Mouse (Mus musculus) left cerebral cortex, adult 11 months (tissue): ENCODE results near the gene Rpl9-ps6.

Source experiments
- DNase-seq: peaks from one replicate; pipeline ENCODE4 v3.0.0; 2022; ENCODE audit warnings: low spot score

Gene Rpl9-ps6

DNA sequence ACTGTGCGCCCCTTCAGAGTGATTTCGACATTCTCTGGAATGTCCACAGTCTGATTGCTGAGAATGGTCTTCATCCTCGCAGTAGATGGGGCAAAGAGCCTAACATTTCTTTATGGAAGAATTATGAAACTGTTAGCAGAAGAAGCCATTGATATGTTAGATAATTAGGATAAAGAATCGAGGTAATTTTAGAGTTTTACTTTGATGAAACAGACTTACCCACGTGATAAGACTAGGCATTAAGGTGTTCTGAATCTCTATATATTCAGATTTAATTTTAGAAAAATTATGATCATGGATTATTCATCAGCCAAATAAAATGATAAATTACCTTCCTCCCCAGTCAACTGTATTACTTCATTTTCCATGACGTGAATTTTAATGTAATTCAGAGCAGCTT, at the start of gene Rpl9-ps6:
Gene Rpl9-ps6, minus strand, starts transcription at position 101 of the 400 bp plus-strand sequence.
- no peak for DNase-seq

- no peak for DNase-seq
These were observed 46.1 kb upstream of the Rpl9-ps6 start for GRCm38 (mm10) chr19:32512518-32512917.

DNA sequence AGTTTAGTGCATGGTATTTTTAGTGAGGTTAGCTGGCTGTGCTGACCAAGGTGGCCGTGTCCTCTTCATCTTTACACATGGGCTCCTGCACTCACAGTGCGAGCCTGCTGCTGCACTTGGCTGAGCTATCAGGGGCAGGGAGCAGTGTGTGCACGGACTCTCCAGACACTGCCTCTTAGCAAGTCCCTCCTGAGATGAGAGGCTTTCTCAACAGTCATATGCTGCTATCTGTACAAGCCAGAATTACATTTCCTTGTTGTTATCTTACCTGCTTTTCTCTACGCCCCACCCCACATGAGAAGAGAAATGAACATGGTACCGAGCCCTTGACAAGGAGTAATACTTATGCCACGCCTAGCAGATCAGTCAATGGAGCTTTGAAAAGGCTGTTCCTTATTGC, 44.6 kb upstream of the Rpl9-ps6 start:
- DNase-seq: no peak

DNA sequence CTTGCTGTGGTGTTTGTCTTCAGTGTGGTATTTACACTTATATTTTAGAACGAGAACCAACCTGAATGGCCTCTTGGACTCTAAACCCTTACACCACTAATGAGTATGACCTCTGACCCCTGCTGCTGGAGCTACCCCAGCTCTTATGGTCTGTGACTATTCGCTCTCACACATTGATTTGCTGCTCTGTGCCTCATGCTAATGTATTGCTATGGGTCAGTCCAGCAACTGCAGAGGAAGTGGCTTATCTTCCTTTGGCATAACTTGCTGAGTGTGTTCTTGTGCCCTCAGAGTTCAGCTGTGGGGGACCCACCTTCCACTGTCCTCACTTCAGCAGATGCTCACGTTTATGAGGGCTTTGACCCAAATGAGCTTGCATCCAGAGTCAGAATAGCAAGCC, 43.9 kb upstream of the Rpl9-ps6 start:
- DNase-seq: no peak

GRCm38 (mm10) chr19:32507526-32507925, 41.1 kb upstream of the Rpl9-ps6 start:
- no peak for DNase-seq

DNA sequence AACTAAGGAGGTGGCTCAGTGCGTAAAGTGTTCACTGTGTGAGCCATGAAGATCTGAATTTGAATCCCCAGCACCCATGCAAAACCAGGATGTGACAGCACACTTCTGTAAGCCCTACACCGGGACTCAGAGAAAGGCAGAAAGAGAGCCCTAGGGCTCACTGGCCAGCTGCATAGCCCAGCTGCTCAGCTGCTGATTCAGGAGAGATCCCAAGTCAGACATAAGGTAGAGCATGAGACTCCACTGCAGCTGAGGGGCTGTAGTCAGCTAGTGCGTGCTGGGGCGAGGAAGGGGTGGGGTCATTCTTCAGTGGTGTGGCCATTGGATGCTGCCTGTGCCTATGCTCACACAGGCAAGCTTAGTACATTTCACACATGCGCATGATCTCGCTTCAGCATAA, 40.7 kb upstream of the Rpl9-ps6 start:
- DNase-seq: no peak

DNA sequence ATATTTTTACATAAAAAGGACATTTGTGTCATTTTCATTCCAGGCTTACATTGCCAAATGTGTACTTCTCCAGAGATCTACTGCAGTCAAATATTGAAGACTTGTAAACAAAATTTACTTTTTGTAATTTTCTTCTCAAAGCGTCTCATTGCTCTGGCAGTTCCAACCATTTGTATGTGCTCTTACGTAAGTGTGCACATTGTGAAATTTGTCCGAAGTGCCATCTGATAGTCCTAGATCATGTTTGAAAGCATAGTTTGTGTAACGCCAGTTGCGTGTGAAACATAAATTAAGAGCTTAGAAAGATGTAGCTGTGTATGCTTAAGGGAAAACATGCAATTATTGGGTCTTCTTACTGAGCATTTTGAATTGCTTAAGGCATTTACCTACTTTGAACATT, 40.1 kb upstream of the Rpl9-ps6 start:
- no peak for DNase-seq

- DNase-seq: no peak
These were observed 39.7 kb upstream of the Rpl9-ps6 start for GRCm38 (mm10) chr19:32506081-32506480.

- DNase-seq: no peak
These were observed 35.0 kb upstream of the Rpl9-ps6 start for GRCm38 (mm10) chr19:32501414-32501813.

GRCm38 (mm10) chr19:32498002-32498401, 31.6 kb upstream of the Rpl9-ps6 start:
- DNase-seq: no peak

GRCm38 (mm10) chr19:32497411-32497810, 31.0 kb upstream of the Rpl9-ps6 start:
- DNase-seq: no peak

DNA sequence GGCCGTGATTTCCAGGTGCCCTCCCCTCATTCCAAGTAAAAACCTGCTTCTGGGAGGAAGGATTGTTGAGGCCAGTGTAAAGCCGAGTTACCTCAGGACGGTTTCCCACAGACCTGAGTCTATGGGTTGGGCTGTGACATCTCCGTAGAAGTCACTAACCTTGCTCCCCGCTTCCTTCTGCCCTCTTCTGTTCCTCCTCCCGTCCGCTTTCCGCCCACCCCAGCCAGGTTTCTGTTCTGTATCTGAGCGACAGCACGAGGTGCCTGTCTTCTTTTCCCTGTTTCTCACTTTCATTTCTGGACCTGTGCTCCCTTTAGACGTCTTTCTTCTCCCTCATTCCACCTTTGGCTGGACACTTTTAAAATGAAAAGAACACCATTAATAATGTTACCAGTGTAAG, 28.7 kb upstream of the Rpl9-ps6 start:
- DNase-seq: no peak

- no peak for DNase-seq
These were observed 28.2 kb upstream of the Rpl9-ps6 start for GRCm38 (mm10) chr19:32494611-32495010.

DNA sequence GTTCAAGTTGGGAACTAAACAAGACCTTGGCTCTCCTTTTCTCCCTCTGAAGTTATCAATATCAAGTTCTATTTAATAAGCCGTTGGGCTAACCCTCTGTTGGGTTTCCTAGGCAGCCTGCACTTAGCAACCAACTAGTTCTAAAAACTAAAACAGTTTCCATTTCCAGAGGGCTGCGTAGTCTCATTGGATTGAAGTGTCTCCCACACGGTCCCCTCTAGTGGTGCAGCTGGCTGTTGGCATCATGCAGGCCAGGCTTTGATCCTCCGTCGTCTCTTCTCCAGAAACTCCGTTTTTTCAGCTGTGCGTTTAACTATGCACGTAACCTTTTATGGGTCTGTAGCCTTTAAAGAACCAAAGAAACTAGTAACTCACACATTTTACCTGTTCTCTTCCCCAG, 27.1 kb upstream of the Rpl9-ps6 start:
- DNase-seq: no peak

DNA sequence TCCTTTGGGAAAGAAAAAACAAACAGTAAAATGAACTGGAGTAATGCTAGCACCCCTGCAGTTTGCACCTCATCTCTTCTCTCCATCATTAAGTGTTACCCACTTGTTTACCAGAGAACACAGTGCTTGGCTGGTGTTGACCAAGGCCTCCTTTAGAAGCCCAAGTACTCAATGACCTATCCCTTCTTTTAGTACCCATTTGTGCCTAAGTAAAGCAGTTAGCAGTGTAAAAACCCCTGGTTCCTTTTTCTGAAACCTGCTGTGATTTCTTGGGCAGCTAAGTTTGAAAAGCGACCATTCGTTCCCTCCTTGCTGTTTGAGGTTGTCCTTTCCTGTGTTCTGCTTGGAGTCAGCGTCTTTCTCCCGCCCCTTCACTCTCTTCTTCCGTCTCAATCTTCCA, 26.6 kb upstream of the Rpl9-ps6 start:
- no peak for DNase-seq

DNA sequence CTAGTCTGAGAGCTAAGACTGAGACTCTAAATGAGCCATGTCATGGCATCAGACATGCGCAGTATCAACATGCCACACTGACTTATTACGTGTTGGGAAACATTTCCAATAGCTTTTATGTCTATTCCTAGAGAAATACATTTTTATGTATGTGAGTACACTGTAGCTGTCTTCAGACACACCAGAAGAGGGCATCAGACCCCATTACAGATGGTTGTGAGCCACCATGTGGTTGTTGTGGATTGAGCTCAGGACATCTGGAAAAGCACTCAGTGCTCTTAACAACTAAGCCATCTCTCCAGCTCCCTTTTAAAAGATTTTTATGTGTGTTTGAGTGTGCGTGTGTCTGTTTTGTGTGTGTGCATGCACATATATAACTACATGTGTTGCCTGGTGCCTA, 26.0 kb upstream of the Rpl9-ps6 start:
- DNase-seq: no peak

GRCm38 (mm10) chr19:32490976-32491375, 24.6 kb upstream of the Rpl9-ps6 start:
- DNase-seq: no peak

DNA sequence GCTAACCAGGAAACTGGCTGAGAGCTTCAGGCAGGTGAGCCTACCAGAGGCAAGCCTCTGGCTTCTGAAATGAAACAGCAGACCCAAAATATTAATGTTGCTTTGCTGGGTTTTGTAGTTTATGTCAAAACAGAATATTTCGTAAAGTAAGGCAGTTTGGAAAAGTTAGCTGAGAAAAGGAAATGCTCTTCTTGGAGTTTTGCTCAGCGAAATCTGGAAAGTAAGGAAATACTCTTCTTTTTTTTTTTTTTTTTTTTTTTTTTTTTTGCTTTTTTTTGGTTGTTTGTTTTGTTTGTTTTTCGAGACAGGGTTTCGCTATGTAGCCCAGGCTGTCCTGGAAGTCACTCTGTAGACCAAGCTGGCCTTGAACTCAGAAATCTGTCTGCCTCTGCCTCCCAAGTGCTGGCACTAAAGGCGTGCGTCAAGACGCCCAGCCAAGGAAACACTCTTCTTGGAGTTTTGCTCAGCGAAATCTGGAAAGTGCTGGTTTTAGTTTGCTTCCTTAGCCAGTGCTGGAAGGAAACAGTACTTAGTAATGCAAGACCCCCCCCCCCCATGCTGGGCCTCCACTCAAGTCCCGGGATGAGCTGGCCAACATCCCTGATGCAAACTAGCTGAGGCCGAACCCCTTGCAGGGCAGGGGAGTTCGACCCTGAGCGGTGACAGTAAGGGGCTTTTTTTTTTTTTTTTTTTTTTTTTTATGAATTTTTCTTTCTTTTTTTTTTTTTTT, 23.0 kb upstream of the Rpl9-ps6 start:
- DNase-seq: no peak

- DNase-seq: no peak
These were observed 21.3 kb upstream of the Rpl9-ps6 start for GRCm38 (mm10) chr19:32487595-32488255.

- peak; percentile 53 for DNase-seq
These were observed 19.8 kb upstream of the Rpl9-ps6 start for GRCm38 (mm10) chr19:32486106-32486724.

- peak; percentile 71 for DNase-seq
These were observed 19.3 kb upstream of the Rpl9-ps6 start, which contains the start of gene Minpp1 for GRCm38 (mm10) chr19:32485681-32486105. Minpp1 (plus strand) TSS chr19:32485769.

DNA sequence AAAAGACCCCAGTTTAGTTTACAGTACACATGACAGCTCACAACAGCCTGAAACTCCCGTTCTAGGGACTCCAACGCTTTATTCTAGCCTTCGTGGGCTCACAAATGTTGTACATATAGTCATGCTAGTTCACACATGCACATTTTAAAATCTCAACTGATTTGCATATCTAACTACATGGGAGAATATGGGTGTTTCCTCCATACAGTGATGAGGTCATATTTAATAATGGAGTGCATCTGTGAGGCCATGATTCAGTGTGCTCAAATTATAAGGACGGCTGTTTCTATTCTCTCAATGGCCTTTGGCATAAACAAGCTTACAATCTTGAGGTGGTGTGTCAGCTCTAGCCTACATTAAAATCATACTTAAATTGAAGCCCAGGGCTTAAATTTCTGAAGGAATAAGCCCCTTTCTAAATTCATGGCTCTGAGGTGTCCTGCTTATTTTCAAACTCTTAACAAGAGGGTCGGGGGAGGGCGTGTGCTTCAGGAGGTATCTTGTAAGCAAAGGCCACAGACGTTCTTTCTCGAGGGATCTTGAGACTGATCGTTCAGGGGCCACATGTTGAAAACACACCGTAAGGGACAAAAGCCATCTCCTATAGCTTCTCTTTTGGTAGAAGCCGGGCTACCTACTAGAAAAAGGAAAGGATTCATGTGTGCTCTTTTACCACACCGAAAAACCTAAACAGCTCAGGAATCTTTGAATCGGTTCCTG, 18.7 kb upstream of the Rpl9-ps6 start:
- DNase-seq: no peak

GRCm38 (mm10) chr19:32481511-32481910, 15.1 kb upstream of the Rpl9-ps6 start:
- DNase-seq: no peak
